Mouse (Mus musculus) megakaryocyte, embryonic 14.5 days (primary cell): ENCODE measurements around the gene Man2b2. TPM values are rescaled to one million over a fixed set of nuclear protein-coding genes. Genes with fewer than 3 reads are reported as not detected.
A peak's percentile ranks its signal among the peaks of the same experiment; 100 is the strongest.
"Not testable (repeated sequence)": the region's sequence is repeated elsewhere in the genome, so short reads cannot be mapped to it uniquely, and the experiment has no call there.

Source experiments
- H3K27me3 ChIP-seq: replicated peaks from 2 replicates; pipeline ENCODE3; 2012; ENCODE audit warnings: inconsistent platforms
- H3K36me3 ChIP-seq: replicated peaks from 2 replicates; pipeline ENCODE3; 2012; ENCODE audit warnings: low read length, inconsistent platforms, mixed read lengths
- H3K4me1 ChIP-seq: 2 replicates; pipeline ENCODE4 v1.6.1; 2012; ENCODE audit warnings: inconsistent platforms
- H3K4me3 ChIP-seq: replicated peaks from 2 replicates; pipeline ENCODE3; 2012; ENCODE audit warnings: moderate library complexity, mild to moderate bottlenecking, inconsistent platforms
- H3K9me3 ChIP-seq: 2 replicates; pipeline ENCODE4 v1.6.1; 2012; ENCODE audit warnings: inconsistent platforms
- FLI1 ChIP-seq: IDR thresholded peaks from 2 replicates; pipeline ENCODE4 v1.6.1; 2012; ENCODE audit warnings: low read length, inconsistent platforms, mixed read lengths
- GATA1 ChIP-seq: IDR thresholded peaks from 3 replicates; pipeline ENCODE4 v1.6.1; 2012; ENCODE audit warnings: mixed read lengths, low read length, inconsistent platforms, borderline replicate concordance
- polyA plus RNA-seq: library from polyadenylated mRNA; stranded (reverse); fragments of >175 nt; gene quantifications from 2 replicates; pipeline ENCODE4 v1.2.3, GENCODE M21; 2012; ENCODE audit warnings: low replicate concordance; ENCODE audit not compliant: insufficient read depth

Man2b2 gene
- polyA plus RNA-seq, 1 experiment: 73.5 TPM

DNA sequence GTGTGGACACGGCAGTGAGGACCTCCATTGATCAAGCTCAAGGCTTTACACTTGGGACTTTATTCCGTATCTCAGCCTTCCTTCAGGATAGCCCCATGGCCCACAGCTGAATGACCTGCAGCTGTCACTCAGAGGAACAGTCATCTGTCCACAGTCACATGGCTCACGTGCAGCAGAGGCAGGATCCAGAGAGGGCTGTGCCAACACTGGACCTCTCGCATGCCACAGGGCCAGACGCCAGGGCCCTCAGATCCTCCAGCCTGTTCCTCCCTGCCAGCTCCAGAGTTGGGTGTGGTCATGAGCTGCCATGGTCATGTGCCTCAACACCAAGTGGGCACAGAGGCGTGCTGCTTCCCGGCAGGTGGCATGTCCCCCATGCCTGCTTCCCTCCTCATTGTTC, 21.3 kb downstream of the Man2b2 start:
- Histone ChIP-seq H3K4me3 (no peak overlapping the region), H3K36me3 (peaks cover 74% of the 10 kb centered on the region), H3K4me1 (peaks cover 24% of the 10 kb centered on the region), H3K9me3 (peaks cover 7% of the 10 kb centered on the region), H3K27me3 (peaks cover under 1% of the 10 kb centered on the region)
- no peak for TF ChIP-seq GATA1
- no peak for TF ChIP-seq FLI1

- Histone ChIP-seq H3K36me3 (peaks cover 56% of the 10 kb centered on the region), H3K9me3 (peaks cover 7% of the 10 kb centered on the region), H3K27me3 (peaks cover 11% of the 10 kb centered on the region), H3K4me1 (peaks cover 24% of the 10 kb centered on the region), H3K4me3 (no peak overlapping the region)
- TF ChIP-seq FLI1 (no peak), GATA1 (no peak)
Observed at GRCm38 (mm10) chr5:36807106-36807505, 23.3 kb downstream of the Man2b2 start.

- Histone ChIP-seq H3K9me3 (no peaks in the 10 kb centered on the region), H3K27me3 (peaks cover 16% of the 10 kb centered on the region), H3K4me1 (peaks cover 34% of the 10 kb centered on the region), H3K4me3 (peak overlapping the region; percentile 95), H3K36me3 (peaks cover 24% of the 10 kb centered on the region)
- no peak for TF ChIP-seq GATA1
- TF ChIP-seq FLI1: no peak
Observed at GRCm38 (mm10) chr5:36797291-36797690, 33.2 kb downstream of the Man2b2 start.

DNA sequence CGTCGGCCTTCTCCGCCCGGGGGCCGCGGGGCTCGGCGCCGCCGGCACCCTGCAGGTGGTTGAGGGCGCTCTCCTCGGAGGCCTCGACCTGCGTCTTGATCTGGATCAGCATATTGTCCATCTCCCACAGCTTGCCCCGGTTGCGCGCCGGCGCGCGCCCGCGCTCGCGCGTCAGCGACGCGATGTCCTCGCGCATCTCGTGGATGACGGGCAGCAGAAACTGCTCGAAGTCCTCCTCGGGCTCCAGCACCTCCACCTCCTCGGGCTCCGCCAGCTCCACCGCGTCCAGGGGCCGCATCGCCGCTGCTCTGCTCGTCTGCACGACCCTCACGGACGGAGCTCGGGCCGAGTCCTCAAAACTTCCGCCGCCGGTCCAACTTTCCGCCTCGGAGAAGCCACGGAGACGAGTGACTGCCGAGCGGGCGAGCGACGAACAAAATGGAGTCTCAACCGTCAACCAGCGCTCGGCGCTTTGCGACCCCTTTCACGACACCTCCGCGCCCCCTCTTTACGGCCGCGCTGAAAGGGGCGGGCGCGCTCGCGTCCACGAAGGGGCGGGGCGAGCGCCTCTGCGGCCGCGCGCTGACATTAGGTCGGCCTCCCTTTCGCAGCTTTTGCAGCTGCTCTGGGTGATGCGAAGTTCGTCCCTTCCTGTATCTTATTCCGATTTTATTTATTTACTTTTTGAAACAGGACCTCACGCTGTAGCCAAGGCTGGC, 34.0 kb downstream of the Man2b2 start, which contains the start of gene Mrfap1:
Gene Mrfap1, minus strand, starts transcription at position 477 of the 719 bp plus-strand sequence.
- Histone ChIP-seq H3K36me3 (peaks cover 25% of the 10 kb centered on the region), H3K4me1 (peaks cover 37% of the 10 kb centered on the region), H3K27me3 (peaks cover 12% of the 10 kb centered on the region), H3K4me3 (peak within 1 kb of the TSS; percentile 95)
- H3K9me3 ChIP-seq: not testable (repeated sequence)

DNA sequence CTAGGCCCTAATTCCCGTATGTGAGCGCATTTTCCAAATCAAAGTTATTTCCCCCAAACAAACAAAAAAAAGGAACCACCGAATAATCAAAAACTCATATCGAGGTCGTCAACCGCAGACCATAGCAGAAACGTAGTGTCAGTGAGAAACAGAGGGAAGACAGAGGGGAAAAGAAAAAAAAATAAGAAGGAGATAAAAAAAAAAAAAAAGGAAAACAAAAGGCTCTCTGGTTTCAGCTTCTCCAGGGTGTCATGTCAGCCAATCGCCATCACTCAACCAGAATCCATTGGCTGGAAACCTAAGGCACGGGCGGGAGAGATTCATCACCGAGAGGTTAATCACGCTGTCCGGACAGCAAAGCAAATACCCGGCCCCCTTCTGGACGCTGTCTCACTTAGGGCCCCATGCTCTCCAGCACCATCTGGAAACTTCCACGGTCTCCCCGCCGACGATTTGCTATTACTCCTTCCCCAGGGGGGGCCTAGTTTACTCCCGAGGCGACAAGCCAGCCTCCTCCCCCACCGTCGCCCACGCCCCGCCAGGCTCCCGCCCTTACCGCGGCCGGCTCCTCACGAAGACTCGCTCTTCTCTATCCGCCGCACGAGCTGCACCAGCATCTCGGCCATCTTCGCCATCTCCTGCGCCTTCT, 34.7 kb downstream of the Man2b2 start:
- peaks cover 25% of the 10 kb centered on the region for H3K36me3 ChIP-seq
- not testable (repeated sequence) for H3K9me3 ChIP-seq
- H3K4me1 ChIP-seq: peaks cover 44% of the 10 kb centered on the region
- peak overlapping the region; percentile 95 for H3K4me3 ChIP-seq
- peaks cover 12% of the 10 kb centered on the region for H3K27me3 ChIP-seq

DNA sequence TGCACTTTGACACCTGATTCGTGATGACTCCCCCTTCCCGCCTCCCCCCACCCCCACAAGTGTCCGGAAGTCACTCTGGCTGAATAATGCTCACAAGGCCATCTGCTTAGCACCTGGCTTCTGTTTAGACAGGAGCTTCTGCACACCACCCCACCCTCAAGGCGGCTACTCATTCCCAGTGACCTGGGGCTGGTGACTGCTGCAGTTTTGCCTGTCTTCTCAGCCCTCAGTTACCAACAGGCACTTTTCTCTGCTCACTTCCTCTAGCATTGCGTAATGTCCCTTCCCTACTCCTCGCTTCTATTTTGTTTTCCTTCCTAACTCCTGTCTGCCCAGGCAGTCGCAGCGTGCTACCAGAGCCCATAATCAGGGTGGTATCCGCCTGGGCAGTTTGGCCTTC, 38.6 kb downstream of the Man2b2 start:
- TF ChIP-seq FLI1 (no peak), GATA1 (no peak)
- peaks cover 14% of the 10 kb centered on the region for H3K27me3 ChIP-seq
- H3K4me3 ChIP-seq: peak overlapping the region; percentile 38
- peaks cover 25% of the 10 kb centered on the region for H3K36me3 ChIP-seq
- peaks cover 41% of the 10 kb centered on the region for H3K4me1 ChIP-seq
- peaks cover 5% of the 10 kb centered on the region; the same call in 1 of the 2 replicates for H3K9me3 ChIP-seq

- TF ChIP-seq GATA1: no peak
- no peak for TF ChIP-seq FLI1
- H3K4me1 ChIP-seq: peaks cover 16% of the 10 kb centered on the region
- H3K36me3 ChIP-seq: no peaks in the 10 kb centered on the region
- H3K9me3 ChIP-seq: peaks cover 31% of the 10 kb centered on the region
- peaks cover 21% of the 10 kb centered on the region for H3K27me3 ChIP-seq
- H3K4me3 ChIP-seq: peak overlapping the region; percentile 72
Observed at GRCm38 (mm10) chr5:36786052-36786451, 44.4 kb downstream of the Man2b2 start.

DNA sequence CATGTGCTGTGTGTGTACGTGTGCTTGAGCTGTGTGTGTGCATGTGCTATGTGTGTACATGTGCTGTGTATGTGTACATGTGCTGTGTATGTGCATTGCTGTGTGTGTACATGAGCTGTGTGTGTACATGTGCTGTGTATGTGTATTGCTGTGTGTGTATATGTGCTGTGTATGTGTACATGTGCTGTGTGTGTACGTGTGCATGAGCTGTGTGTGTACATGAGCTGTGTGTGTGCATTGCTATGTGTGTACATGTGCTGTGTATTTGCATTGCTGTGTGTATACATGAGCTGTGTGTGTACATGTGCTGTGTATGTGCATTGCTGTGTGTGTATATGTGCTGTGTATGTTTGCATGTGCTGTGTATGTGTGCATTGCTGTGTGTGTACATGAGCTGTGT, 50.9 kb downstream of the Man2b2 start:
- Histone ChIP-seq H3K4me3 (peak overlapping the region; percentile 75), H3K36me3 (no peaks in the 10 kb centered on the region), H3K27me3 (peaks cover 18% of the 10 kb centered on the region), H3K9me3 (peaks cover 29% of the 10 kb centered on the region), H3K4me1 (peaks cover 25% of the 10 kb centered on the region)
- no peak; the same call in 2 of the 3 replicates for TF ChIP-seq GATA1
- TF ChIP-seq FLI1: no peak

GRCm38 (mm10) chr5:36778901-36779300, 51.6 kb downstream of the Man2b2 start:
- peaks cover 25% of the 10 kb centered on the region for H3K4me1 ChIP-seq
- TF ChIP-seq GATA1: no peak
- no peak for TF ChIP-seq FLI1
- peaks cover 19% of the 10 kb centered on the region for H3K27me3 ChIP-seq
- H3K4me3 ChIP-seq: no peak overlapping the region
- H3K9me3 ChIP-seq: peaks cover 23% of the 10 kb centered on the region
- no peaks in the 10 kb centered on the region for H3K36me3 ChIP-seq

DNA sequence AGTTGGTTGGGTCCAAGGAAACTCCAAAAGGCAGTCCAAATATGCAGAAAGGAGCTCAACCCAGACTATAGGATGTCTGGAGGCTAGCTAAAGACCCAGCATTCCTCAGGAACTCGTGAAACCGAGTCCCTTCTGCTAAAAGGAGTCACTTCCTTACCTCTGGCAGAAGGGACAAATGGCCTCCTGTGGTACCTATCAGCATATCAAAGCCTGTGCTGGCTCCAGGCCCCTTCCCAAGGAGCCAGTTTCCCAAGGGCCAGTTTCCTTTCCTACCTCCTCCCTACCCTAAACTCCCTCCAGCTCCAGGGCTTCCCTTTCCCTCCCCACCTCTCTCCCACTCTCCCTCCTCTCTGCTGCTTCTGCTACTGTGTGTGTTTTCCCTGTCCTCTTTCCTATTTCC, 53.3 kb downstream of the Man2b2 start:
- Histone ChIP-seq H3K4me3 (no peak overlapping the region), H3K9me3 (peaks cover 18% of the 10 kb centered on the region), H3K4me1 (peaks cover 25% of the 10 kb centered on the region), H3K27me3 (peaks cover 25% of the 10 kb centered on the region), H3K36me3 (no peaks in the 10 kb centered on the region)
- no peak for TF ChIP-seq GATA1

DNA sequence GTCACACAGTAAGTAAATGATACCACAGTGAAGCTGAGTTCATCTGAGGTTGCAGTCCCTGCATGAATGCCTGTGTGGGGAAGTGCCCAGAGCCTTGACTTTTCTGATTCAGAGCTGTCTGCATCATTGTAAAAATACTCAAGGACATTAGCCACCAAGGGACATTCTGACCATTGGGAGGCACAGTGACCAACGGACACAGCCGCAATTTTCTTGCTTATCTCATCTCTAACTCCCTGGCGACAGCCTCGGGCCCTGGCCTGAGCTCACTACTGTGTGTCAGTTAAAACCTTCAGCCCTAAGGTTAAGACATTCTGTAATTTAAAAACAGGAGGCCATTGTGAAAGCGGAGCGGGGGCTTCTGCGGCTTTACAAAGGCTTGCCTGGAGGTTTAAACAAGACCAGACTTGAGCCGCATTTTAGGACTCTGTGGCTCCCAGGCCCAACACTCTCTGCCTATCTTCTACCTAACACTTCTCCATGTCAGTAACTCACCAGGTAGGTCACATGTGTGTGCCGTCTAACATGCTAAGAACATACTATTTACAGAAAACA, 54.4 kb downstream of the Man2b2 start:
- H3K9me3 ChIP-seq: peaks cover 18% of the 10 kb centered on the region
- H3K4me3 ChIP-seq: no peak overlapping the region
- peaks cover 28% of the 10 kb centered on the region for H3K27me3 ChIP-seq
- peaks cover 25% of the 10 kb centered on the region for H3K4me1 ChIP-seq
- H3K36me3 ChIP-seq: no peaks in the 10 kb centered on the region
- TF ChIP-seq FLI1: no peak
- TF ChIP-seq GATA1: no peak
